Mouse (Mus musculus) intestine, embryonic 14.5 days (tissue): Measurements from ENCODE around the gene Nsun4. TPM values are rescaled to one million over a fixed set of nuclear protein-coding genes. Genes with fewer than 3 reads are reported as not detected.
A peak's percentile ranks its signal among the peaks of the same experiment; 100 is the strongest.

ENCODE experiments used
- ATAC-seq: fragments of 200-750 bp; cut with Nextera tagmentation; replicated peaks from 2 replicates; pipeline ENCODE4 v1.8.0; 2017; ENCODE audit warnings: low read depth, moderate number of reproducible peaks, moderate TSS enrichment, moderate library complexity; ENCODE audit not compliant: low FRiP score, low TSS enrichment
- DNase-seq: peaks from one replicate; pipeline ENCODE4 v3.0.0-alpha.2; 2018; ENCODE audit warnings: low spot score
- H3K27ac ChIP-seq: fragments of 300-500 bp; sonication (generic); 2 replicates; pipeline ENCODE4 v1.5.1; 2014; ENCODE audit warnings: low read depth, mild to moderate bottlenecking, control low read depth
- H3K27me3 ChIP-seq: fragments of 300-500 bp; sonication (generic); replicated peaks from 2 replicates; pipeline ENCODE4 v1.6.1; 2014; ENCODE audit warnings: low read length, control low read depth; ENCODE audit not compliant: control insufficient read depth, insufficient read depth
- H3K36me3 ChIP-seq: fragments of 300-500 bp; sonication (generic); 2 replicates; pipeline ENCODE4 v1.6.1; 2014; ENCODE audit warnings: low read length, control low read depth; ENCODE audit not compliant: control insufficient read depth, insufficient read depth
- H3K4me1 ChIP-seq: fragments of 300-500 bp; sonication (generic); replicated peaks from 2 replicates; pipeline ENCODE4 v1.6.1; 2014; ENCODE audit warnings: low read length, control low read depth, mixed read lengths; ENCODE audit not compliant: control insufficient read depth, insufficient read depth
- H3K4me2 ChIP-seq: fragments of 300-500 bp; sonication (generic); 2 replicates; pipeline ENCODE4 v1.6.1; 2014; ENCODE audit warnings: low read length
- H3K4me3 ChIP-seq: fragments of 300-500 bp; sonication (generic); 2 replicates; pipeline ENCODE4 v1.5.1; 2014; ENCODE audit warnings: low read depth, low read length, control low read depth, mixed read lengths
- H3K9ac ChIP-seq: fragments of 300-500 bp; sonication (generic); 2 replicates; pipeline ENCODE4 v1.6.1; 2014; ENCODE audit warnings: mild to moderate bottlenecking, low read length
- H3K9me3 ChIP-seq: fragments of 300-500 bp; sonication (generic); 2 replicates; pipeline ENCODE4 v1.6.1; 2016; ENCODE audit warnings: low read length, control low read depth; ENCODE audit not compliant: control insufficient read depth
- WGBS: fragments of 180-500 bp; shearing (Covaris S2); extraction: QIAGEN DNeasy Blood & Tissue Kit; methylation state at CpG from one replicate; pipeline ENCODE4 v1.1.7; 2014; 5-methylcytosine and 5-hydroxymethylcytosine counted together
- polyA plus RNA-seq: library from polyadenylated mRNA; unstranded; fragments of >200 nt; fragmentation: Nextera tagmentation; extraction: Ambion mirVana; gene quantifications from 2 replicates; pipeline ENCODE4 v1.2.1, GENCODE M21; 2014

The Nsun4 gene
- polyA plus RNA-seq, 1 experiment from 2014 or later, result 21.6 TPM

DNA sequence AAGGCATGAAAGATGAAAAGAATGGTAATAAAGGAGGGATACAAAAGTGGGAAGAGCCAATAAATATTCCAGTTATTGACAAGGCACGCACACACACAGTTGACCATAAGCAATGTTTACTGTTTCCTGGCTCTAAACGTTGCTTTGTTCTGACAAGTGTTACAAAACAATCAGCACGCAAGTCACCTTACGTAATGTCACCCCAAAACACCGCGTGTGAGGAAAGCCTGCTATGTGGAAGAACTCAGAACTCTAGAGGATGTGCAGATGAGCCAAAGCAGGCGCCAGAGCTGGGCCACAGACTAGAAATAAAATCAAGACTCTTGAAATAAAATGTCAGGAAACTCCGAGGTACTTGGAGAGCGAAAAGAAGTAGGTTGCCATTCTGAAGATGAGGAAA lies 20.8 kb downstream of the Nsun4 start:
- DNase-seq (no peak), ATAC-seq (no peak)
- Histone ChIP-seq H3K9ac (no peak overlapping the region), H3K4me1 (no peaks in the 10 kb centered on the region), H3K27ac (no peak overlapping the region), H3K27me3 (no peaks in the 10 kb centered on the region), H3K9me3 (no peaks in the 10 kb centered on the region), H3K4me2 (no peak overlapping the region), H3K4me3 (no peak overlapping the region), H3K36me3 (peaks cover 41% of the 10 kb centered on the region)
- 88% methylated on average over 9 of the region's 9 CpGs for WGBS

DNA sequence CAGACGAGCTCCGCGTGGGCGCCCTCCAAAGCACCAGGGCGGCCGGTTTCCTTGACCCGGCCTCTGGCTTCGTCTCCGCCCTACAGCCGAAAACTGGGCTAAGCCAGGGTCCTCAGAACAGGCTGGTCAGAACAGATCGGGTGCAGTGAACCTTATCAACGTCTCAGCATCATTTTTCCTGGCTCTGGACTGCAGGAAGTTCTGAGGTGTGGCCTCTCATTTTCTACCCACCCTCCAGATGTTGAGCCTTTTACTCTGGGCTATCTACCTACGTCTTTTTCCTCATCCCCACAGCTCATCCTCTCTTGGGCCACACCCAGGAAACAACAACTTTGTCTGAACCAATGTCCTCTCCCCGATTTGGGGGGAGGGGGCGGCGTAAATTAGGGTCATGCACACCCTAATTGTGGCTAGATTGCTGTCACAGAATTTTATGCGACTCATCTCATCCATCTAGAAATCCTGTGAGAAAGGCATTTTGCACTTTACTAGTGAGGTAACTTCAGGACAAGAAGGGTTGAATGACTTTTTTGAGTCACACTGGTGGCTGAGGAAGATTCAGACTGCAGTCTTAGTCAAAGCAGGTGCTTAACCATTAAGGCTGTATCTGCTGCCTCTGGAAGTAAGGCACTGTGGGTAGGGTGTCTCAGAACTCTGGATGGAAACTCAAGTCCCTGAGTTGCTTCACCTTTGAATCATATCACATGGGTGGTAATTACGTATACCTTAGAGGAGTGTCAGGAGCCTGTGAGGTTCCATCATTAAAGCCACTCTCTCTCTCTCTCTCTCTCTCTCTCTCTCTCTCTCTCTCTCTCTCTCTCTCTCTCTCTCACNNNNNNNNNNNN lies 35.6 kb downstream of the Nsun4 start, which contains the start of gene Faah:
Gene Faah, minus strand, starts transcription at position 25 of the 845 bp plus-strand sequence.
- Histone ChIP-seq H3K36me3 (no peaks in the 10 kb centered on the region), H3K4me2 (peak within 1 kb of the TSS; percentile 93), H3K4me1 (0 out of 2 replicates have a peak, but pooled peaks cover 2% of the 10 kb centered on the region), H3K9me3 (no peaks in the 10 kb centered on the region), H3K4me3 (peak within 1 kb of the TSS; percentile 55), H3K27me3 (peaks cover 56% of the 10 kb centered on the region), H3K9ac (peak within 1 kb of the TSS; percentile 52), H3K27ac (no peak within 1 kb of the TSS; the same call in 1 of the 2 replicates)
- no peak; the same call in 1 of the 2 replicates for ATAC-seq
- DNase-seq, result no peak
- 7% methylated on average over 18 of the region's 18 CpGs for WGBS

DNA sequence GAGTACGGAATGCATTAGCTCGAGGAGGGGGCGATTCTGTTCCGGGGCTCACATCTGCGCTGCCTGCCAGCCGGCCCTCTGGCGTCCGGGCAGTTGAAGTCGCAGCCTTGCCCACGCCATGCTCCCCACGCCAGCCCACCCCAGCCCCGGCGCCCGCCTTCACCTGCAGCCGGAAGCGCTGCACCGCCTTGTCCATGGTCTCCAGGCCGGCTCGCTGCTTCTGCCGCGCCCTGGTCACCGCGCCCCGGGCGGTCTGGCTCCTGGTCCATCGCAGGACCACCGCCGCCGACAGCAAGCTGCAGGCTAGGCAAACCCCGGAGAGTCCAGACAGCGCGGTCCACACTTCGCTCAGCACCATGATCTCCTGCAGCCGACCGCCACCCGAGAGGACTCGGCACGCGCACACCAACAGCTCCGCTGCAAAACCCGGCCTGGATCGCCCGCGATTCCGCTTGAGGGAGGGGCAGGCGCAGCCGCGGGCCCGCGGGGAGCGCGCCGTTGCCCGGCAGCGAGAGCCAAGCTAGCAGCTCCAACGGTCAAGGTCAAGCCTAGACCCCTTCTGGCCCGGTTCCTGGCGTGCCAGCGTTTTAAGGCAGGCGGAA lies 36.3 kb downstream of the Nsun4 start:
- Histone ChIP-seq H3K4me1 (0 out of 2 replicates have a peak, but pooled peaks cover 2% of the 10 kb centered on the region), H3K4me3 (peak overlapping the region; percentile 55), H3K9me3 (no peaks in the 10 kb centered on the region), H3K36me3 (no peaks in the 10 kb centered on the region), H3K27ac (no peak overlapping the region; the same call in 1 of the 2 replicates), H3K27me3 (peaks cover 56% of the 10 kb centered on the region), H3K4me2 (peak overlapping the region; percentile 93), H3K9ac (peak overlapping the region; percentile 52)
- under 1% methylated on average over 60 of the region's 60 CpGs for WGBS
- ATAC-seq (peak; percentile 82), DNase-seq (peak; percentile 88)

DNA sequence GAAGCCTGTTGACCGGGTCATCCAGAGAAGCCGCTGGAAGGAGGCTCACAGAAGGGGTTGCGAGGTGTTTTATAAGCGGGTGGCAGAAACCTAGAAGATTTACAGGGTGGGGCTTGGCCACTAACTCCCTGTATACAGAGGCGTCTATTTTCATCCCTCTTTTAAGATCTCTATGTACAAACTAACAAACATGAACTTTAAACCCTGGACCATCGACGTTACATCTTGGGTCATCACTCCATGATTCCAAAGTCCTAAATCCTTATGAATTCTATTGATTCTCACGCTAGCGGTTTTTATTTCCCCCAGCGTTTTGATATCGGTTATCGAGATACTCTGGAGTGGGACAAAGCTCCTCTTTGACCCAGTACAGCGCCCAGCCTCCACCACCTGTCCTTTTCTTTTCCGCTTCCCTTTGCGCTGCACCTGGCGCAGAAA lies 36.8 kb downstream of the Nsun4 start:
- peak overlapping the region; percentile 55 for H3K4me3 ChIP-seq
- ATAC-seq (peak; percentile 40; the same call in 1 of the 2 replicates), DNase-seq (no peak)
- no peaks in the 10 kb centered on the region for H3K9me3 ChIP-seq
- H3K4me1 ChIP-seq, result 0 out of 2 replicates have a peak, but pooled peaks cover 2% of the 10 kb centered on the region
- peak overlapping the region; percentile 52 for H3K9ac ChIP-seq
- H3K27me3 ChIP-seq, result peaks cover 56% of the 10 kb centered on the region
- no peak overlapping the region for H3K27ac ChIP-seq
- peak overlapping the region; percentile 93 for H3K4me2 ChIP-seq
- 9% methylated on average over 16 of the region's 16 CpGs for WGBS
- H3K36me3 ChIP-seq, result no peaks in the 10 kb centered on the region

DNA sequence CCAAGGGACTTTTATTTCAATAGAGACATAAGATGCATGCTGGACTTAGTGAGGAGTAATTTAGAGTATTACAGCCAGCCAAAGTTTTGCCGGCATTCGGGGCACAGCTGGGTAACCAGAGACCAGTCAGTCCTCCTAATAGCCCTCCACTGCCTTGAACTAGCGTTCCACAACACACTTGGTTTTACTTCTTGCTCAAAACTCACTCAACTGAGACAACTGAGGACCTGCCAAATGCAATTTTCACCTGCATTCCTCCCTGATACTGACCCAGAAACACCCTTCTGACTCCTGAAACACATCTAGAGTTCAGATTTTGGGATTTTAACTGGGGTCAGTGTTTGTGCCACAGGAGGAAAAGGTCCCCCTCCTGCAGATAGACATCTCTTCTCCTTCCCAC lies 37.3 kb downstream of the Nsun4 start:
- Histone ChIP-seq H3K27ac (no peak overlapping the region), H3K4me1 (0 out of 2 replicates have a peak, but pooled peaks cover 2% of the 10 kb centered on the region), H3K9me3 (no peaks in the 10 kb centered on the region), H3K27me3 (peaks cover 56% of the 10 kb centered on the region), H3K4me3 (peak overlapping the region; percentile 55; the same call in 1 of the 2 replicates), H3K9ac (peak overlapping the region; percentile 11; the same call in 1 of the 2 replicates), H3K4me2 (peak overlapping the region; percentile 93), H3K36me3 (no peaks in the 10 kb centered on the region)
- DNase-seq, result no peak
- no peak for ATAC-seq
- WGBS, result 40% methylated on average over 3 of the region's 3 CpGs

DNA sequence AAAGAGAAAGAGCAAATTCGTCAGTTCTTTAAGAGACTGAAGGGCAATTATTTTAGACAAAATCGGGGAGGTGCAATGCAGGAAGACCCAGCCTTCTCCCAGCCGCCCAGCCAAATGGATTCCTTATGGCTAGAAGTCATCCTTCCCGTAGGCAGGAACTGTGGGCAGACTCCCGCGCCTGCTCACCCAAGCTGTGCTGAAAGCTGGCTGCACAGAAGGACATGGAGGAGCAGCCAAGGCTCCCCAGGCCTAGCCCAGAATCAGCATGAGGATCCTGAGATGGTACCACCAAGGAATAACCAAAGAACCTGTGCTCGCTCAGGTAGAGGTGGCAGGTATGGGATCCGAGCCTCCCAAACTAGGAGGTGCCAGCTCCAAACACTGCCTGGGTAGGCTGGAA lies 37.7 kb downstream of the Nsun4 start:
- Histone ChIP-seq H3K36me3 (no peaks in the 10 kb centered on the region), H3K9me3 (no peaks in the 10 kb centered on the region), H3K27me3 (peaks cover 56% of the 10 kb centered on the region), H3K4me2 (no peak overlapping the region), H3K4me3 (no peak overlapping the region), H3K27ac (no peak overlapping the region), H3K4me1 (0 out of 2 replicates have a peak, but pooled peaks cover 2% of the 10 kb centered on the region), H3K9ac (no peak overlapping the region)
- 64% methylated on average over 8 of the region's 8 CpGs for WGBS
- no peak for ATAC-seq
- no peak for DNase-seq

DNA sequence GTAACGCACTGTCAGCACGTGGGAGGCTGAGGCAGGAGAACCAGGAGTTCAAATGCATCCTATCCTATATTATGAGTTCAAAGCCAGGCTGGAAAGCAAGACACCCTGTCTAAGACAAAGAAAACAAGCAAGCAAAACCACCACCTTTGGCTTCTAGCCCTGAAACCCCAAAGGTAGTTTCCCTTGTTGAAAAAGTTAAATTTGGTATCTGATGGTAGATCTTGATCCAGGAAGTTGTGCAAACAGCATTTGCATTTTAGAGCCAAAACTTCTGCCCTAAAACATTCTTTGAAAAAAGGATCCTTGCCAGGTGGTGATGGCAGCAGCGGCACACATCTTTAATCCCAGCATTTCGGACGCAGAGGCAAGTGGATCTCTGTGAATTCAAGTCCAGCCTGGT lies 38.2 kb downstream of the Nsun4 start:
- H3K27me3 ChIP-seq, result peaks cover 56% of the 10 kb centered on the region

DNA sequence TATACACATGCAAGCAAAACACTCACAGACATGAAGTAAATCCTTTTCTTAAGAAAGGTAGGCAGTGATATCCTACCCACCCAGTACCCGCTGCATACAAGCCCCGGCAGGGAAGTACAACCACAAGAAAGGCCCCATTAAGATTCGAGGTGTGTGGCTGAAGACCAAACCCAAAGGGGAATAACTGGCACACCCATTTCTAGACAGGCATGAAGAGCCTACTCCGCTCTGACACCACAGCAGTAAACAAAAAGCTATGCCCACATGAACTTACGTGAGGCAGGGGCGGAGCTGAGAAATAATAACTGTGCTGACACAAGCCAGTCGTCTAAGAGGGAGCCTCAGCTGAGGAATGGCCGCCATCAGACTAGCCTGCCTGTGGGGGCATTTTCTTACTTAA lies 43.5 kb downstream of the Nsun4 start:
- DNase-seq, result no peak
- Histone ChIP-seq H3K9me3 (no peaks in the 10 kb centered on the region), H3K4me3 (no peak overlapping the region), H3K4me1 (no peaks in the 10 kb centered on the region; the same call in 1 of the 2 replicates), H3K27ac (no peak overlapping the region), H3K36me3 (no peaks in the 10 kb centered on the region), H3K9ac (no peak overlapping the region), H3K4me2 (no peak overlapping the region), H3K27me3 (peaks cover 8% of the 10 kb centered on the region; the same call in 1 of the 2 replicates)
- no peak for ATAC-seq
- 65% methylated on average over 8 of the region's 8 CpGs for WGBS

More for the DNA sequence above, 38.2 kb downstream of the Nsun4 start:
- Histone ChIP-seq H3K9me3 (no peaks in the 10 kb centered on the region), H3K36me3 (no peaks in the 10 kb centered on the region), H3K9ac (no peak overlapping the region), H3K4me2 (no peak overlapping the region), H3K4me3 (no peak overlapping the region), H3K4me1 (0 out of 2 replicates have a peak, but pooled peaks cover 2% of the 10 kb centered on the region), H3K27ac (no peak overlapping the region)
- 80% methylated on average over 5 of the region's 5 CpGs for WGBS
- ATAC-seq (no peak), DNase-seq (no peak)
